In the genomic region with DNA sequence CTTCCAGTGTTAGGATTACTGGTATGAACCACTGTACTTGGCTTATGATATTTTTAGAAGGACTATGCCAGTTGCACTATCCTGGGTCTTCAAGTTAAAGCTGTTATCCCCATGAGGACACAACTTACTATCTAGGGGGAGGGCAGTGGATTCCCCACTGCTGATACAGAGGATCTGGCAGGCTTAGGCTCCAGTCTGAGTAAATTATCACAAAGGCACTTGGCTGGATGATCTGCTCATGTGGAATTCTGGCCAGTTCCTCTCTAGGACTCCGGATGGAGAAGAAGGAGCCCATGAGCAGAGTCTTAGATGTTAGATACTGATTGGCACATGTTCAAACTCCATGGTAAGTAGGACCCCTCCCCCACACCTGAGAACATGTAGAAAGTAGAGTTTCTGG, we compare ENCODE assay signal across 27 mouse cellular contexts. TPM values are rescaled to one million over a fixed set of nuclear protein-coding genes. Genes with fewer than 3 reads are reported as not detected.
"Had no signal": no experiment of that assay in that cellular context is flagged by ENCODE, and none has a peak within 500 bp of the region (broad histone marks: within the 10 kb centered on the region; RNA-seq: fewer than 3 reads in every experiment).

No protein-coding gene starts in this region.

- H3K27me3 ChIP-seq: embryonic facial prominence, embryonic 12.5 days; embryonic facial prominence, embryonic 13.5 days; embryonic facial prominence, embryonic 15.5 days; forebrain, embryonic 13.5 days; forebrain, embryonic 15.5 days had no signal

- H3K36me3 ChIP-seq: embryonic facial prominence, embryonic 10.5 days; embryonic facial prominence, embryonic 12.5 days; embryonic facial prominence, embryonic 13.5 days; embryonic facial prominence, embryonic 15.5 days; forebrain, embryonic 10.5 days; forebrain, embryonic 12.5 days; forebrain, embryonic 15.5 days had no signal

- H3K4me3 ChIP-seq: embryonic facial prominence, embryonic 10.5 days; embryonic facial prominence, embryonic 12.5 days; embryonic facial prominence, embryonic 13.5 days; embryonic facial prominence, embryonic 15.5 days; erythroblast, embryonic 14.5 days; forebrain, embryonic 10.5 days; forebrain, embryonic 12.5 days; forebrain, embryonic 13.5 days; forebrain, embryonic 15.5 days; gastrocnemius, adult 2 months; heart, adult 2 months had no signal

- H3K9me3 ChIP-seq: embryonic facial prominence, embryonic 10.5 days; embryonic facial prominence, embryonic 12.5 days; embryonic facial prominence, embryonic 13.5 days; embryonic facial prominence, embryonic 15.5 days; forebrain, embryonic 10.5 days; forebrain, embryonic 12.5 days; forebrain, embryonic 13.5 days; forebrain, embryonic 15.5 days had no signal

- DNase-seq: cerebellum, adult 8-10 months; cerebellum, adult 9-10 months; cerebellum, adult 9-11 months; cerebellum, postnatal 10 days; cerebellum, postnatal 14 days; cerebellum, postnatal 25 days; cerebellum, postnatal 36 days; embryo, embryonic 11 days; forebrain, postnatal 0 days; gastrocnemius, adult 2 months; gastrocnemius, postnatal 10 days; gastrocnemius, postnatal 14 days; gastrocnemius, postnatal 25 days; gastrocnemius, postnatal 36 days; heart, adult 18-20 months; heart, adult 2 months had no signal

- H3K9ac ChIP-seq: embryonic facial prominence, embryonic 12.5 days; embryonic facial prominence, embryonic 13.5 days; embryonic facial prominence, embryonic 15.5 days; forebrain, embryonic 12.5 days; forebrain, embryonic 13.5 days; forebrain, embryonic 15.5 days; forebrain, postnatal 0 days had no signal

- H3K4me1 ChIP-seq: embryonic facial prominence, embryonic 12.5 days; embryonic facial prominence, embryonic 13.5 days; embryonic facial prominence, embryonic 15.5 days; forebrain, embryonic 12.5 days; forebrain, embryonic 13.5 days; forebrain, embryonic 15.5 days had no signal

- H3K27ac ChIP-seq: embryonic facial prominence, embryonic 10.5 days; embryonic facial prominence, embryonic 12.5 days; embryonic facial prominence, embryonic 13.5 days; embryonic facial prominence, embryonic 15.5 days; forebrain, embryonic 10.5 days; forebrain, embryonic 12.5 days; forebrain, embryonic 13.5 days; forebrain, embryonic 15.5 days; gastrocnemius, adult 2 months; heart, adult 2 months had no signal

- H3K4me2 ChIP-seq: embryonic facial prominence, embryonic 12.5 days; embryonic facial prominence, embryonic 13.5 days; embryonic facial prominence, embryonic 15.5 days; forebrain, embryonic 12.5 days; forebrain, embryonic 13.5 days; forebrain, embryonic 15.5 days had no signal

- ATAC-seq: forebrain, embryonic 13.5 days; forebrain, embryonic 14.5 days; forebrain, embryonic 15.5 days; forebrain, embryonic 16.5 days; forebrain, postnatal 0 days had no signal

RNA-seq across cellular contexts. Expression of a gene that starts 59.0 kb away (rescaled TPM):
- polyA plus RNA-seq: erythroblast, embryonic 14.5 days had no signal
